Mouse (Mus musculus): ENCODE measurements around the gene Arih2.
A peak's percentile ranks its signal among the peaks of the same experiment; 100 is the strongest.
"Not testable (repeated sequence)": the region's sequence is repeated elsewhere in the genome, so short reads cannot be mapped to it uniquely, and the experiment has no call there.

Gene Arih2

DNA sequence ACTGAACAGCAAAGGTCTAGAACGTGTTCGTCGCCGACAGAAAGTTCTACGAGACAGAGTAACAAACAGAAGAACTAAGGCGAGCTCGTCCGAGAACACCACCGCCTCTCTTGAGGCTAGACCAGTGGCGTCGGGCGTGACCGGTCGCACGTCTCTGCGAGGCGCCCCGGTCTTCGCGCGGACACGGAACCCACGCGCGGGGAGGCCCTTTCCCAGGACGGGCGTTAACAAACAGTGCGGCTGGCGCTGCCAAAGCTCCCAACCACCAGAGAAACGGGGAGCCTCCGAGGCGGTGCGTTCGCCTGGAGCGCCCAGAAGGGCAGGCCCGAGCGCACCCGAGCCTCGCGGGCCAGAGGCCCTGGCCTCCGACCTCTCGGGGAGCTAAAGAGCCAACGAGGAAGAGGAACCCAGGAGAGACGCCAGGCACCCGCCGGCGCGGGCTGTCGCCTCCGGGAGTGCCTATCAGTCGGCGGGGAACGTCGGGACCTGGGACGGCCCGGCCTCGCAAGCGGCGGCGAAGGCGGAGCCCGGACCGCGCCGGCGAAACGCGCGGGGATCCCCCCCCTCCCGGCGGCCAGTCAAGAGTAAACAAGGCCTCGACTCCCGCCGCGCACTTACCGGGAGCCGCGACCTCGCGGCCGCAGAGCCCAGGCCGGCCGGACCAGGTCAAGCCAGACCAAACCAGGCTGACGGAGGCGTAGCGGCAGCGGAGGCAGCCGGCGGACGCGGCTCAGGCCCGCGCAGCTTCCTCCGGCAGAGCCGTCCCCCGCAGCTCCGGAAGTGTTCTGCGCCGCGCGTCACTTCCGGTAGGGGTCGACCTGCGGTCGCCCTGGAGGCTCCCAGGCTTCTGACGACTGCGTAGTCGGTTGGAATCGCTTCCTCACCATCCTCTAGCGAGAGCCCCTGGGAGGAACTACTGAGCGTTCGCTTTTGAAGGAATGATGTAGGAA is at the start of gene Arih2:
TSS of gene Arih2 (minus strand) at position 776 of the 950 bp plus-strand sequence.
- peak; percentile 88 for DNase-seq (ENCODE audit: low read depth, low spot score)

- DNase-seq (ENCODE audit: low read depth, low spot score): no peak
These were observed 45.3 kb upstream of the Arih2 start for GRCm38 (mm10) chr9:108694533-108694932.

DNA sequence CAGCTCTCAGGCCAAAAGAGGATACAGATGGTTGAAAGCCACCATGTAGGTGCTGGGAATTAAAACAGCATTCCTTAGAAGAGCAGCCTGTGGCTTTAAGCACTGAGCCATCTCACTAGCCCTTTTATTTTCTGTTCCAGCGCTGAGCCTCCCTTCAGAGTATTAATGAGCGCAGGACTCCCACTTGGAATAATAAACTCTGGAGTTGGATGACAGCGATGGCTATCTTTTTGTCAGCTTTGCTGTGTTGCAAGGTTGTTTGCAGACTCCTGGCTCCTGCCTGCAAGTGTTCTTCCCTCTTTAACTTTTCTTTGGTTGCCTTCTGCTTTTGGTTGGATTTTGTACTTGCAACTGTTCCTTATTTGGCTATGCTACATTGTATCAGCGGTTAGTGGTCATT is 44.8 kb upstream of the Arih2 start:
- no peak for DNase-seq (ENCODE audit: low read depth, low spot score)

DNA sequence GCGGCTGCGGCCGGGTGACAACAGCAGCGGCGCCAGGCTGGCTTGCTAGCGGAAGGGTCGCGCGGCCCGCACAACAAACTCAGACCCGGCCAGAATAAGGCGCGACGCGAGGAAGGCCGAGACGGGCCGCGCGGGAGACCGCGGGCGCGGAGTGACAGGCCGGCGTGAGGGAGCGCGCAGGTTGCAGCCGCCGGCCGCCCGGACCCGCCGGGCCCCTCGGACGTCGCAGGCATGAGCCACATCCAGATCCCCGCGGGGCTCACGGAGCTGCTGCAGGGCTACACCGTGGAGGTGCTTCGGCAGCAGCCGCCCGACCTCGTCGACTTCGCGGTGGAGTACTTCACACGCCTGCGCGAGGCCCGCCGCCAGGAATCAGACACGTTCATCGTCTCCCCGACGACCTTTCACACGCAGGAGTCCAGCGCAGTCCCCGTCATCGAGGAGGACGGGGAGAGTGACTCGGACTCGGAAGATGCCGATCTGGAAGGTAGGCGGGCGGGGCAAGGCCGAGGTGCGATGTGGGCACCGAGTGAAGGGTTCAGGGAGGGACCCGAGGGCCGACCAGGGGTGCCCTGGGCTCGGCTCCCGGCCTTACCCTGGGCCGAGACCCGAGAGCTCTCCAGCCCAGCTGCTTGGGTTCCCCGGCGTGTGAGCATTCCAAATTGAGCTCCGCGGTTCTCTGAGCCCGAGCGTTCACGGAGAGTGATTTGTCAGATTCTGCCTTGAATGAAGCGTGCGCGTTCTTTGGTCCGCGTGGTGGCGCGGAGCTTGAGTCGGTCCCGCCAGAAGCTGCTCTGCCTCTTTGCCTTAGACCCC is 43.2 kb upstream of the Arih2 start:
- DNase-seq (ENCODE audit: low read depth, low spot score): peak; percentile 69

GRCm38 (mm10) chr9:108691846-108692225 is 42.6 kb upstream of the Arih2 start:
- peak; percentile 74 for DNase-seq (ENCODE audit: low read depth, low spot score)

GRCm38 (mm10) chr9:108691371-108691770 is 42.2 kb upstream of the Arih2 start:
- no peak for DNase-seq (ENCODE audit: low read depth, low spot score)

DNA sequence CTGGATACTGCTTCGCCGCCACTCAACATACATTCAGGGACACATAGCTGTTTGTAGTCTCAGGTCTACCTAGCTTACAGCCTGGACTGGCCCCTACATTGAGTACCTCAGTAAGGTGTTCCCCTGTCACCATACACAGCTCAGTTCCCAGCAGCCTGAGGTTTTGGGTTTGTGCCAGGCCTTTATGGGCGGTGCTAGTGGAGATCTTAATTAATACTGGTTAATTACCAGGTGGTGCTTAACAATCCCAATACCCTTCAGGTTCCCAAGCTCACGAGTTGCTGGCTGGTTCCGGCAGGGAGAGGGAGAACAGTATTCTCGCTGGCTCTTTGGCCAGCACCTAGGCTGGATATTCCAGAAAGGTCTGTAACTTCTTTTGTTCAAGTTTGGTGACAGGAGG is 41.7 kb upstream of the Arih2 start:
- DNase-seq (ENCODE audit: low read depth, low spot score): no peak

- no peak for DNase-seq (ENCODE audit: low read depth, low spot score)
These were observed 40.8 kb upstream of the Arih2 start for GRCm38 (mm10) chr9:108689993-108690392.

DNA sequence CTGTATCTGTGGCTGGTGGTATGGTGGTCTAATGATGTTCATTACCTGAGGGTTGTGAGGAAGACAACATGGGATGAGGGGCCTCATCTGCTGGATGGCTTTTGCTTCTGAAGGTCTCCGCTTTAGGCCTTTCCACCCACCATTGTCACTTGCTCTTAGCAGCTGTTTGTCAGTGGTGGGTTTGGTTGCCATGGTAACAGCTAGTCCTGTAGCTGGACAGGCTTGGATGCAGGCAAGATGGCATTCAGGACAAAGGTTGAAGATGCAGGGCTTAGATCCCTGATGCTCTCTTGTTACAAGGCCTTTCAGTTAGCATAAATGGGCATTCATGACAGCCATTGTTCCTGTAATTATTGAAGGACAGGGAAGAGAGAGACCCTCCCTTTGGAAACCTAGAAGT is 39.9 kb upstream of the Arih2 start, which contains the start of gene Prkar2a:
TSS of gene Prkar2a (plus strand) at position 209 of the 400 bp plus-strand sequence.
- DNase-seq (ENCODE audit: low read depth, low spot score): no peak

GRCm38 (mm10) chr9:108688451-108688850 is 39.3 kb upstream of the Arih2 start:
- no peak for DNase-seq (ENCODE audit: low read depth, low spot score)

GRCm38 (mm10) chr9:108687686-108688085 is 38.5 kb upstream of the Arih2 start:
- no peak for DNase-seq (ENCODE audit: low read depth, low spot score)

DNA sequence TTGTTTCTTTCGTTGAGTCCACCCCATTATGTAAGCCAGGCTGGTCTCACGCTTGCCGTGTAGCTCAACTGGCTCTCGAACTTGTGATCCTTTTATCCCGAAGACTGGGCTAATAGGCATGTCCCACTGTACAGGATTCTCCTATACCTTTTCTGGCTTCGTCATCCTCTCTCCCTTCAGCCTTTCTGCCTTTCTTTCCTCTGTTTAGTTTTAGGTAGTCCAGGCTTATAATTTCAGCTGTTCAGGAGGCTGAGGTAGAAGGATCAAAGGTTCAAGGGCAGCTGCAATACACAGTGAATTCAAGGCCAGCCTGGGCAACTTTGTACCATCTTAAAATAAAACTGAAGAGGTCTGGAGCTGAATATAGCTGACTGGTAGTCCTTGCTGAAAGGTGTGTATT is 38.0 kb upstream of the Arih2 start:
- DNase-seq (ENCODE audit: low read depth, low spot score): no peak

- DNase-seq (ENCODE audit: low read depth, low spot score): no peak
These were observed 37.3 kb upstream of the Arih2 start for GRCm38 (mm10) chr9:108686475-108686887.

GRCm38 (mm10) chr9:108680026-108680425 is 30.8 kb upstream of the Arih2 start:
- no peak for DNase-seq (ENCODE audit: low read depth, low spot score)

DNA sequence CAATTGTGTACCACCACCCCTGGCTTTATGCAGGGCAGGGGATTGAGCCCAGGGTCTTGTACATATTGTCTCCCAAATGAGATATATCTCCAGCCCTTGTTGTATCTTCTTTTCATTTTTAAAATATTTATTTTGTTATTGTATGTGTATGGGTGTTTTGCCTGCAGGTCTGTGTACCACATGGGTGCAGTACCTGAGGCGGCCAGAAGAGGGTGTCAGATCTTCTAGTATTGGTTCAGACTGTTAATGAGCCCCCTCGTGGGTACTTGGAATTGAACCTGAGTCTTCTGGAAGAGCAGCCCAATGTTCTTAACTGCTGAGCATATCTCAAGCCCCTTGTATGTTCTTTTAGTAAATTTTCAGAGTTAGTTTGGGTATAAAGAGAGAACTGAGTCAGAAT is 24.0 kb upstream of the Arih2 start:
- DNase-seq (ENCODE audit: low read depth, low spot score): no peak

DNA sequence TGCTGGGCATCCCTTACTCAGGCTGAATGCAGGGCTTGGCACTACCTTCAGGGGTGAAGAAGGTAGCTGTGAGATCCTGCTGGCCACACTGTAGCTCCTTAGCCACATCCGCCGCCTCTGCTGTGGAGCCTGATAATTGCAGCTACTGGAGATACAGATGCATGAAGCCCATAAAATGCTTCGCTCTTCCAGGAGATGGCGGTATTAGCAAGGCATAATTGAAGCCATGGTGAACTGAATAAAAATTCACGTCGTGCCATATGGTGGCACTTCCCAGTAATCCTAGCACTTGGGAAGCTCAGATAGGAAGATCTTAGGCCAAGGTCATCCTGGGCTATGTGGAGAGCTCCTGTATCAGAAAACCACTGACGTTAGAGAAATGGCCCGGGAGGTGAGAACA is 20.7 kb upstream of the Arih2 start:
- no peak for DNase-seq (ENCODE audit: low read depth, low spot score)

- DNase-seq (ENCODE audit: low read depth, low spot score): no peak
These were observed 13.5 kb upstream of the Arih2 start for GRCm38 (mm10) chr9:108662660-108663059.

GRCm38 (mm10) chr9:108661677-108662612 is 12.8 kb upstream of the Arih2 start, which contains the start of gene Slc25a20:
Gene Slc25a20, plus strand, starts transcription at chr9:108662088.
- DNase-seq (ENCODE audit: low read depth, low spot score): peak; percentile 91

DNA sequence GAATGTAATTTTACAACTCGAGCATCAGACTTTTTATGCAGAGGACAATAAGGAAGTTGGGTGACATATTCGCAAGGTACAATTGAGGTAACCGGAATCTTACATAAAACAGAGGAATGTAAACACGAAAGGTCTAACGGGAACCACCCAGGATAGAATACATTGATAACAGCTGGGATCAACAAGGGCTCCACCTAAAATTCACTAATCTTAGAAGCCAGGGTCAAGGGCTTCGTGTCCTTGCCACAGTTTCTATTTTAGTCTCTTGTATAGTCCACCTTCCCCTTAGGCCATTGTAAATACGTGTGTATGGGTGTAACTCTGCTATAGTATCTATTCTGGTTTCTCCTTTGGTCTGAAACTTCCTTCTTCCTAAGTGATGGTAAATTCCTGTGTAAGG is 6.7 kb upstream of the Arih2 start:
- not testable (repeated sequence) for DNase-seq (ENCODE audit: low read depth, low spot score)

GRCm38 (mm10) chr9:108654566-108655464 is 5.6 kb upstream of the Arih2 start:
- no peak for DNase-seq (ENCODE audit: low read depth, low spot score)

Data from 3T3-L1 (cell line).